Mouse (Mus musculus) A20 (cell line): ENCODE data around the gene Galnt4.

Experiments
- DNase-seq: peaks from one replicate; pipeline ENCODE4 v3.0.0-alpha.2; 2011; ENCODE audit warnings: low read depth, low spot score

Galnt4 gene

DNA sequence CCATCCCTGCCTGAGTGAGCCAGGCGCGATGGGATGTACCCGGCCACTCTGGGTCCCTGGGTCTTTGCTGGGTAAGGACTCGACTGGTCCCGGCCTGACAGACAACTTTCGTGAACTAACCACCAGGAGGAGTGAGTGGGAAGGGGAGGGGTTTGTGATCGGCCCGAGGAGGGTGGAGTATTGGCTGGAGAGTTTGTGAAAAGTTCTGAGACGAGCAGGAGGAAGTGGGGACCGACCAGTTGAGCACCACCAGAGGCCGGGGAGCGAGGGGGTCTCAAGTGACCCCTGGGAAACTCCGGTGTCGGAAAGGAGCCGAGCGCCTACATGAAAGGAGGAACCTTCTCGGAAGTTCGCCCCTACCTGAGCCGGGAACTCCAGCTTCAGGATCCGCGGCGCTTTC, at the start of gene Galnt4:
Galnt4 (plus strand) TSS at position 196 of the 400 bp plus-strand sequence.
- DNase-seq, result peak; percentile 91

DNA sequence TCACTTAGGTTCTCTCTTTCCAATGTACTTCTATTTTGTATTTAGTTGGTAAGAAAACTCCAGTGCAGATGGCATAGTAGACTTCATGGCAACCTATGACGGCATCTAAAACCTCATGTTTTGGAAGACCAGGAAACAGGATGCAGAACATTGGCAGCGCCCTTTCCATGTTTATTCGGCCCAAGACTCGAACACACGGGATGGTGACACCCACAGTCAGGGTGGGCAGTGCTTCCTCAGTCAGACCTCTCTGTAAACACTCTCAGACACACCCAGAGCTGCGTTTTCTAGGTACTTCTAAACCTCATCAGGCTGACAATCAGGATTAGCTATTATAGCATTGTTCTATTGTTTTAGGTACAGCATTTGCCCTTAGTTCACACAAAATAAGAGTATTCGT, 47.4 kb upstream of the Galnt4 start:
- no peak for DNase-seq

DNA sequence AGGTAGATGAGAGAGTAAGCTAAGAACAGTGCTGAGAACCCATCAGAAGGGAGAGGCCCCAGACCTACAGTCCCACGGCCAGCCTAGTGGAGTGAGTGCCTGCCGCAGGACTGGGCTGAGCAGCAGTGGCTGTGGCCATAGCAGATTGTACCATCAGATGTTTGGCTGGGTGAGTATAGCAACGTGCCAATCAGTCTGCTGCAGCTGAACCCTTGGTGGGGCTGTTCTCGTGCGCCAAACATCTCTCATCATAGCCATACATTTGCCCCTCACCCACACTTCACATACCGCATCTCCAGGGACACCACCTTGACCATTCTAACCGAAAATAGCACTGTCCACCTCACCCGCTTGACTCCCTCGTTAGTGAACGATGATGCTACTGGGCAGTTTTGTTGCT, 46.5 kb upstream of the Galnt4 start:
- no peak for DNase-seq

DNA sequence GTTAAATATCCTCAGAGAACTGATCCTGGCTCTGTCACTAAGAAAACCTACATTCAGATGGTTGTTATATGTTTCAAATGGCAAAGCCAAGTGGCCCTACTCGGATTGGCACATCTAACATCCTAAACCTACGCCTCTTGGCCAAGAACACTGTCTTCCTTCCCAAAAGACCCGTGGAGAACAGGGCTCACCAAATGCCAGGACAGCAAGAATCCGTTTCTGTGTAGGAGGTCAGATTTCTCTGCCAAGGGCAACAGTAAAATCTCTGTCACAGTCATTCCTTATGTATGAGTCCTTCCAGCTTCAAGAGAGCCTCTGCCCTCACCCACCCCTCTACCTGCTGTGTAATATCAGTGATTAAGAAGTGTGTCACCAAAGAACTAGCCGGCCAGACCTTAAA, 45.4 kb upstream of the Galnt4 start:
- DNase-seq, result no peak

DNA sequence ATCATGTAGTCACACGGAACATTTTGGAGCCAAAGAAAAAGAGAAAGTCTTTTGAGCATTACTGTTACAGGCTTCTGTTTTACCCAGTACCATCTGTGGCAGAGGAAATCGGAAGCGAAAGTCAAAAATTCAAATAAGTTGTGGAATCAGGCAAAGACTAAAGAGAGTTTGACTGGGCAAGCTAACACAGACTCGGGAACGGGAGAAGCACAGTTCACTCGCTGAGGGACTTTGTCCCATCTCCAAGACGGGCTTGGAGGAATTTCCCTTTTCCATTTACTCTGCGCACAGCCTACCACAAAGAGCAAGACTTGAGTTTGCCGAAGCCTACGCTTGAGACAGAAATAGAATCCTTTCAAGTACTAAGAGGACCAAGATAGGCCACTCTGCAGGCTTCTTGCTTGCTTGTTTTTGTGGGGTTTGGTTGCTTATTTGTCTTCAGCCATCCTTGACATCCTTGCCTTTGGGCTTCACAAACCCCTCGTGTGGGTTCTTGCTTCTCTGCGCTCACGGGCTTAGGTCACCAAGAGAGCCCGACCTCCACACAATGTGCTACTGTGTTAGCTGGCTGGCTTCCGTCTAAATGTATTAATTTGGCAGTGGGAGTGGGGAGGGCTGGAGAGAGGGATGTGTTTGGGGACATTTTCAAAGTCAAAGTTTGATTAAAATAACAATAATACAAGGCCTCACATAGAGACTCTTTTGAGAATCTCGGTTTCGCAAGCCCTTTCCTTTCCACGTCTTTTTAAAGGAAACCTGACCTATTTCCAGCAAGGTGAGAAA, 31.7 kb upstream of the Galnt4 start:
- peak; percentile 85 for DNase-seq

DNA sequence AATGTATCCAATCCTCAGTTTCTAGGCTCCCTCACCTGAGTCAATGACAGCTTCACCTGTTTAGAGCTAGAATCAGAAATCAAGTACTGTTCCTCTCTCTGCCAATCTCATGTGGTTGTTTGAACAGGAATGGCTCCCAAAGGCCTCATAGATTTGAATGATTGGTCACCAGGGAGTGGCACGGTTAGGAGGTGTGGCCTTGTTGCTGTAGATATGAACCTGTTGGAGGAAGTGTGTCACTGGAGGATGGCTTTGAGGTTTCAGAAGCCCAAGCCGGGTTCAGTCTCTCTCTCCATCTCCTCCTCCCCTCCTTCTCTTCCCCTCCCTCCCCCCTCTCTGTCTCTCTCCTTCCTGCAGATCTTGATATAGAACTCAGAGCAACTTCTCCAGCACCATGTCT, 29.3 kb upstream of the Galnt4 start:
- DNase-seq, result no peak

DNA sequence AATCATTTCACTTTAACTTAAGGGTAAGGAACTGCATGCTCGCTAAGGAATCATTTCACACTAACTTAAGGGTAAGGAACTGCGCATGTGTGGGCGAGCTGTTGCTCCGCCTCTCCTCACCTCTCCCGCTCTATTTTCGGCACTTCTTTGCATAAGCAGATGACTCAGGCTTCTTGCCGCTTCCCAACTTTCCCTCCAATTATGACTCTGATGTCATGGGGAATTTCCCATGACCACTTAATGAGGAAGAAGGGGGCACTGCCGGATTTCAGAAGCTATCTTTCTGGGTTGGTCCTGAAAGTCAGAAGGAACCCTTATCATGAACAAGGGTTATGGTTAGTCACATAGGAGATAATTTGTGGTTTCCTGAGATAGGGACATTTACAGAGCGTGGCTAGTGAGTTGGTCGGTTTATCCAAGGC, 26.4 kb upstream of the Galnt4 start:
- DNase-seq, result no peak

DNA sequence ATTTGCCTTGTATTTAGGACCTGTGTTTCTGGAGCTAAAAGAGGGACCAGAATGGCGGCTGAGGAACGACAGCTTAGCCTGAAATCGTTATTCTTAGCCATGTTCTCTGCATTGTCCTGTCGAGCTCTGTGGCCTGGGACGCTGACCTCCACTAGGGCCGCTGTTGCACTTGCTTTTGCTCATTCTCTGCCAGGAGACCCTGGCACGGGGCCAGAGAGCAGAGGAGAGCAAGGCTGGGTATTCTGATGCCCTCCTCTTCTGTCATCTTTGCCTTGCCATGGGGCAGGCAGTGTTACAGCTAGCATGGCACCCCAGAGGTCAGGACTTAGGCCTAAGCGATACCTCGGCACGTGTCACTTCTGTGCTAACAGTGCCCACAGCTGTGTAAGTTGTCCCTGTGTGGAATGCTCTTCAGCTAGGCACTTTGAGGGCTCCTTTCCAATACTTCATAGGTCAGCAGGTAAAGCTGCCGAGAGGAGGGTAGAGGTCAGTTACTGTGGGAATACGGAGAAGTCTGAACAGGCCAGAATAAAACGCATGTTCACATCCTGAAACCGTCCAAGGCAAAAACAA, 24.4 kb upstream of the Galnt4 start:
- no peak for DNase-seq

DNA sequence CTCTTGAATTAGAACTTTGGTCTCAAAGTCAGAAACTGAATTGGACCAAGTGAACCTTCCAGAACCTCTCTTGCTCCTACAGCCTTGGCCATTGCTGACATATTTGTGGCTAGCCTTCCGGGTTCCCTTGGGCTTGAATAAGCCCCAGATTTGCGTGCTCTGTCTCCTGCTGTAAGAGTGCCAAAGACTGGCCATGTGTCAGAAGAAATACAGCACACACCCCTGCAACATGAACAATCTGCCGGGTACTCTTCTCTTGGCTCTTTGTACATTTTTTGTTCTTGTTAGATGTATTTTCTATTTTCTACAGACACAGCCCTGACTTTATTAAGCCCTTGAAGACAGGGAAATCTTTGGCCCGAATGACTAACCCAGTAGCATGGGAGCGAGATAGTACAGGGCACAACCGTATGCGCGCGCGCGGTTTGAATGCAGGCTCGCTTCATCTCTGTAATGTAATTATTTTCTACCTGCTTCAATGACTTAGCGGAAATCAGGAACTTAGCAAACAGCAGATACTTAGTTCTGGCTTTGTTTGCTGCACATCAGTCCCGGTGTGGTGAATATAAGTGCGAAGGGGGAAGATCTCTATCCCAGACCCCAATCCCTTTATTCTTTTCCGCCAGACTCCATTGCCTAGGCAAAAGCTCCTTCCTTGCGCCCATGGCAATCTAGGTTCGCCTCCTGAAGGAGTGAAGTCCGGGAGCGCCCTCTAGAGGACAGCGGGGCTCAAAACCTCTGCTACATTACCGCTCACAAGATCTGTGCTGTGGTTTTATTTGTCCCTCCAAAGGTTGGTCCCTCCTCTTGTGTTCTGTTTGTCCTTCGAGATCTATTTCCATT, 23.3 kb upstream of the Galnt4 start:
- DNase-seq, result peak; percentile 84

DNA sequence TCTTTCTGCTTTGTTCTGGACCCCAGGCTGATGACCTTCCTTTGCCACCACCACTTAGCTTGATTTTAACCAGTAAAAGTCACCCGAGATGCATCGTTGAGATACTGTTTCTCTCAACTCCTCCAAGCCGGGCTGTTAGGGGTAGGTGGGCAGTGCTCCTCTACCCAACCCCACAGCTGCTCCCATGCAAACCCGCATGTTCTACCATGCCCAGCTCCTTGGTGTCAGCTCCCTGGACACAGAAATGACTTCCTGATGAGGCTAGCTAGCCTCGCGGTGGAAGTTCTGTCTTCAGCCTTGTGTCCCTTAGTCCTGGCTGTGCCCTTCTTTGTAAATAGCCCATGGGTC, 22.7 kb upstream of the Galnt4 start:
- no peak for DNase-seq

DNA sequence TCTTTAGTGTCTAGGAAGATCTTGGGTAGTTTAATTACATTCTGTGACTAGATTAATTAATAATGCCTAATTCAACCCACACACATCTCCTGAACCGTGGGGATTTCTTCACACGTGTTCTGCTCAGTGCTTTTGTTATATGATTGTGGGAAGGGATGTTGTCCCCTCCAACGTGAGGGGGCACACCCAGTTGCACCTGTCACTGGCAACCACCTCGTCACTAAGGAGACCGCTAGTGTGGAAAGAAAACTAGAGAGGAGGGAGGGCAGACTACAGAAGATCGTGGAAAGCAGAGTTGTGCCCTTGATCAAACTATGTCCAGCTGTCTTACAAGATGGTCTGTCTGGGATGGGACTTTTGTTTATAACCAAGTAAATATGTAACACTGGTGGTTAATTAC, 21.9 kb upstream of the Galnt4 start:
- no peak for DNase-seq

DNA sequence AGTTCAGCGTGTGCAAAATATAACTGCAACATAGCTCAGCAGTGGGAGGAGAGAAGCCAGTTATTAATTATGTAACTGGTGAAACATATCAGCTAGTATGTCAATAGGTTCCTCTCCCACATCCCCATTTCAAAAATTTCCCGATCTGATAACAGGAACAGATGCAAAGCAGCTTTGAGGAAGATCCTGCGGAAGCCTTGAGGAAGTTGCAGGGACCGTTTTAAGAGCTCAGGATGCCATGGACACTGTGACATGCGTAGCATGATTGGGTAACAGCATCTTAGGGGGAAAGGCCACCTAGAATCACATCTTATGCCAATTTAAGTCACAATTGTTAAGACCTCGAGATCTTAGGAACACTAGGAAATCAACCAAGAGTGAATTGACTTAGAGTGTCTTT, 18.1 kb upstream of the Galnt4 start:
- no peak for DNase-seq

DNA sequence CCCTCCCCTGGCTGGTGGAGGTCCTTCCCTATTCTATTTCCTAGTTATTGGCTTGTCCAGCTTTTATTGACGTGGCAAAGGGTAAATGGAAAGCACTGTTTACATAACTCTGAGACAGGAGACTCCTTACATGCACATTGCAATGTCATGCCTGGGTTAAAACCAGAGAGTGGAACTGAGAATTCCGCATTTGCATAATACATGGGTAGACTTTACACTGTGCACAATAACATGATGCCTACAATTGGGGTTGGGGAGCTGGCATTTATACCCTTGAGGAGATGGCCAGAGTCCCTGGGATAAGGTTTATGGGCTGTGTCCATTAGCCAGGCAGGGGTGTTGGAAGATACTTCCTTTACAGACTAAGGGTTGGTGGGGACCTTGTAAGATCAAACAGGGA, 14.6 kb upstream of the Galnt4 start:
- DNase-seq, result no peak

DNA sequence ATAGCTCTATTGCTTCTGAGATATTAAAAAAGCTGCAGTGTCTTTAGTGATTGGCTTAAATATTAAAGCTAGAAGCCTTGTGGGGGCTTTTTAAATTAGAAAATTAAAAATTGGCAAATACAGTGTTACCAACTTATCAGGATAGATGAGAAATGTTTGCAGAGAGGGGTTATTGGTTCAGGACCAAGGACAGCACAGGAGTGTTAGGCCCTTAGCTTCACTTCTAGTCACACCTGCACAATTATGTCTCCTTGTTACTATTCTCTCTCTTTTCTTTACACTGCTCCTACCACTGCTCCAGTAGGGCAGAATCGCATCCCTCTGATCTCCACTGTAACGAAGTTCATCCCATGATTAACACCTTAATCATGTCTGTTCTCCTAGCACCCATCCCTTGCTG, 12.8 kb upstream of the Galnt4 start:
- DNase-seq, result no peak

DNA sequence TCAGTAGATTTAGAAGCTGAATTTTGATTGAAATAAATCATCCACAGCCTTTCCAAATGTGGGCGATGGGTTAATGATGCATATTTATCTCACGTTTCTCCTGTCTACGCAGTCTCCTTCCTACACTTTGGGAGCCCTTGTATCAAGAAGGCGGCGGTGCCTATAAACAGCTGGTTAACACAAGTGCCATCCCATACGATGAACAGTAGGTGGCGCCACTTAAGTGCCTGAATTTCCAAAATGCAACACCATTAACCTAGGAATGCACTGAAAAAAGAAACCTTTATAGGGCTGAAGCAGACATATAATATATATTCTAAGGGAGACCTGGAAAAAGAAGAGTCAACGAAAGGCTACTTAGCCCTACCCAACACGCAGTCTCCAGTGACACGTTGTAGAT, 10.6 kb upstream of the Galnt4 start:
- DNase-seq, result peak; percentile 48

DNA sequence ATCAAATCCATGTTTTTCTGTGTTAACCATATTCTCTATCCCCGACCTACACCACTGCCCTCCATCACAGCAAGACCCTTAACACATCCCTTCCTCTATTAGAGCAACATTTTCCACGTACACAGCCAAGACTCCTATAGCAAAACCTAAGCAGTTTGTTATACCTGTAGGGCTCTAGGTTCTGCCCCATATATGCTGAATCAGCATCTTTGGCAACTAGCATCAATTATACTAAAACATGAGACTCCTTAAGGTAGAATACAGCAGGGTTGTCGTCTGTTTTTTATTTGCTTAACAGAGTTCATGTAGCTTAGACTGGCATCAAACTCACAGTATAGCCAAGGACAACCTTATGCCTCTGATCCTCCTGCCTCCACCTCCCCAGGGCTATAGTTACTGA, 2.4 kb upstream of the Galnt4 start:
- peak; percentile 21 for DNase-seq

DNA sequence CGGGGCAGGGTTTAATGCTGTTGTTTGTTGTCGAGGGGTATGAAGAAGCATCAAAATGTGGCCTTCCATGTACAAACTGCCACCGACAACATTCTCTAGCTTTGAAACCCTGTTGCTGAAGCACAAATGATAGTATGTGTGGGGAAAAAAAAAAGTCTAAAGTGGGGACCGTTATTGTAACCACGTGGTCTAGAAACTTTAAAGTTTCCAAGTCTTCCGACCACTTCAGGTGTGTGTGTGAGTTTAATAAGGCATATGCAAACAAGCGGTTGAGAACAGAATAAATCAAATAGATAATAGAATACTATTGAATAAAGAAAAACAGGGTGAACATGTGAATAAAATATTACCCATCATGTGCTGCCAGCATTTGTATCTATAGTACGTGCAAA, 1.7 kb upstream of the Galnt4 start:
- no peak for DNase-seq

DNA sequence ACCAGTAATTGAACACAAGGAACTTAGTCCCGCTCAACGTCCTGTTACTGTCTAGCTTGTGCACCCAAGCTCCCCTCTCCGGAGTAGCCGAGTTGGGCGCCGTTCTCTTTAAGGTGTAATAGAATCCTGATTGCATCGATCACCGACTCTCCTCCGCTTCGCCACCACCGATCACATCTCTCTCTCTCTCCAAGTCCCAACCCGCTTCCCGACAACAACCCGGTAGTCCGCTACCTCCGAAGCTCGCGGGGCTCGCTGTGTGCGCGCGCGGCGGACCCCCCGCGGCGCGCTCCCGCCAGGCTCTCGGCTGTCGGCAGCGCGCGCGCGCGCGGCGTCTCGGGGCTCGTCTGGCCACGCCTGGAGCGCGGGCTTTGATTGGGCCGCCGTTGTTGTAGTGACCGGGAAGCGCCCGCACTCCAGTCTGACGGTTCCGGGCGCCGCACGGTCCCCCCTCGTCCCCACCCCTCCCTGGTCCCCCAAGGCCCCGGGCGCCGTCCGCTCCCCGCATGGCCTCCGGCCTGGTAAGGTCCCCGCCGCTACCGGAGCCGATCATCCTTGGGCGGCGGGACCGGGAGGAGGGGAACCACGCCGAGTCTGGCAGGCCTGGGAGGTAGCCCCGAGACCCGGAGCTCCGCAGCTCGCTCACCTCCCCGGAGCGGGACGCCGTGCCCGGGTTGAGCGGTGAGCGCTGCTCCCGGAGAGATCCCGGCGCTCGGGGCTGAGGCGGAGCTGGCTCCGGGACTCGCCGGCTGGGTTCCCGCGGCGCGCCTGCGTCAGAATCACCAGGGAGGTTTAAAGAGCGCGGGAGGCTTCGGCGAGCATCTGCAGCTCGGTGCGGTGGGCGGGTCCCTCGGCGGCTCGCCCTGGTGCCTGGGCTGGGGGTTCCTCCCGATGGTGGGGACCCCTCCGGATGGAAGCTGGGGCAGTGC, 992 bp upstream of the Galnt4 start, which contains the start of gene Poc1b:
Poc1b (plus strand) TSS at position 334 of the 929 bp plus-strand sequence.
- DNase-seq, result peak; percentile 95

DNA sequence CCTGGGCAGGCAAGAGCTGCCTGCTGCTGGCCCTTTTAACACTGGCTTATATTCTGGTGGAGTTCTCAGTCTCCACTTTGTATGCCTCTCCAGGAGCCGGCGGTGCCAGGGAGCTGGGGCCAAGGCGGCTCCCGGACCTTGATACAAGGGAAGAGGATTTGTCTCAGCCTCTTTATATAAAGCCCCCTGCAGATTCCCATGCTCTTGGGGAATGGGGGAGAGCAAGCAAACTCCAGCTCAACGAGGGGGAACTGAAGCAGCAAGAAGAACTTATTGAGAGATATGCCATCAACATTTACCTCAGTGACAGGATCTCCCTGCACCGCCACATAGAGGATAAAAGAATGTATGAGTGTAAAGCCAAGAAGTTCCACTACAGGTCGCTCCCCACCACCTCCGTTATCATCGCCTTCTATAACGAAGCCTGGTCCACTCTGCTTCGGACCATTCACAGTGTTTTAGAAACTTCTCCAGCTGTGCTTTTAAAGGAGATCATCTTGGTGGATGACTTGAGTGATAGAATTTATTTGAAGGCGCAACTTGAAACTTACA, 548 bp downstream of the Galnt4 start:
- no peak for DNase-seq

DNA sequence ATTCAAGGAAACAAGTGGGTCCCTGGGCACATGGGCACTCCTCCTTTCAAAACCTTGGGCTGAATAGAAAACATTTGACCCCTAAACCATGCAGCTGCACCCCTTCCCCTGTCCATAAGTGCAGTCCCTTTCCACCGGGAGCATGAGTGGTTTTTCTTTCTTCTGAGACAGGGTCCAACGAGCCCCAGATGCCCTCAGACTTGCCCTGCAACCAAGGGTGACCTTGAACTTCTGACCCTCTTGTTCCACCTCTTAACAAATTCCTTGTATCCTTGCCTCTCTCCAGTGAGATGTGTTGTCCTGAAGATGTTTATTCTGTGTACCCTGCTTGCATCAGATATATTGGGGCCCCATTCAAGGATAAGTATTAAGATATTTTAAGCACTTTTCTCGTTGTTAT, 5.6 kb downstream of the Galnt4 start:
- DNase-seq, result no peak

DNA sequence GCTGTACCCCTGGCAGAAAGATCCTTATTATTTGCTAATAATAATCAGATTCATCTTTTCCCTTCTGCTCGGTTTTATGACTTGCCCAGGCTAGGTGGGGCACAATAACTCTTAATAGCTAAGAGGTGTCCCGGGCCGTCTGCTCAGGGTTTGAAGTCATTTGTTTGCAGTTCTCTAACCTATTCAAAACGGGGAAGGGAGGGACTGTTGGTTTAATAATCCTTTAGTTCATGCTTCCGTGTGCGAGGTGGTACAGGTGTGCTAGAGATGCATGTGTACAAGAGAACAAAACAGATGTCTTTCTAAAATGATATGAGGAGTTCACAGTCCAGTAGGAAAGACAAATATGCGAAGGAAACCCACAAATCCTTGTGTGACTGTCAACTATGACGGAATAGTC, 6.3 kb downstream of the Galnt4 start:
- DNase-seq, result no peak
